Mouse (Mus musculus) MN1 (cell line): ENCODE results near the gene Lrig1.

Experiments
- DNase-seq: peaks from one replicate; pipeline ENCODE4 v3.0.0-alpha.2; 2016; ENCODE audit warnings: low spot score

Gene Lrig1

DNA sequence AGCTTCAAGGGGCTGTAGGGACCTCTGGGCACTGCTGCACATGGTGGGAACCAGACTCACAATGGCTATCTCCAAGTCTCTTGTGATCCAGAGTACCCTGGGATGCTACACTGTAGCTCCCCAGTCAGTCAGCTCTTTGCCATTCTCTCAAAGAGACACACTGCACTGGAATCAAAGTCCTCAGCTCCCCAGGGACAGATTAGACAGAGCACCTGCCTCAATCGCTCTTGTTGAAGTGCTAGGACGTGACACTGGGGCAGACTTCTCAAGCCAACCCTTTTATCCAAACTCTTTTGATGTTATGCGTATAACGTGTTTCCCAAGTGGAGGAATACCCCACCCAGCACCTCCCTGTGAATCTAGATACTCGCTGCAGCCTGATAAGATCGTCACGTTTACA lies 23.7 kb downstream of the Lrig1 start:
- DNase-seq, result no peak

DNA sequence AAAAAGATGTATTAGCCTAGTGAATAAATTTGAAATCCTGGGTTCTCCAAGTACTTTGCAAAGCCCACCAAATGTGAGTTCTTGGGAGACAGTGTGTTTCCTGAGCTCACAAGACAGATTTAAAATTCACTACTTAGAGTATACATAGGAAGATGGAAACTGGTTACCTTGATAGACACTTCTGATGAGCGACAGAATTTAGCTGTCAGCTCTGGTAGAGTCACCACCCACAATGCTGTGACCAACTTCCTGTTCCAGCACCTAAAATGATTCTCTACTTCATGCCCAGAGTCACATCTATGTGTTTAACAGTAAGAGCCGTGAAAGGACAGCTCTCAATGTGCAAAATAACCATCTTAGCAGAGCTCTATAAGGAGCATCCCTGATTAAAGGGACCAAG lies 27.5 kb downstream of the Lrig1 start:
- DNase-seq, result no peak

- no peak for DNase-seq
These were observed 30.6 kb downstream of the Lrig1 start for GRCm38 (mm10) chr6:94669370-94669769.

DNA sequence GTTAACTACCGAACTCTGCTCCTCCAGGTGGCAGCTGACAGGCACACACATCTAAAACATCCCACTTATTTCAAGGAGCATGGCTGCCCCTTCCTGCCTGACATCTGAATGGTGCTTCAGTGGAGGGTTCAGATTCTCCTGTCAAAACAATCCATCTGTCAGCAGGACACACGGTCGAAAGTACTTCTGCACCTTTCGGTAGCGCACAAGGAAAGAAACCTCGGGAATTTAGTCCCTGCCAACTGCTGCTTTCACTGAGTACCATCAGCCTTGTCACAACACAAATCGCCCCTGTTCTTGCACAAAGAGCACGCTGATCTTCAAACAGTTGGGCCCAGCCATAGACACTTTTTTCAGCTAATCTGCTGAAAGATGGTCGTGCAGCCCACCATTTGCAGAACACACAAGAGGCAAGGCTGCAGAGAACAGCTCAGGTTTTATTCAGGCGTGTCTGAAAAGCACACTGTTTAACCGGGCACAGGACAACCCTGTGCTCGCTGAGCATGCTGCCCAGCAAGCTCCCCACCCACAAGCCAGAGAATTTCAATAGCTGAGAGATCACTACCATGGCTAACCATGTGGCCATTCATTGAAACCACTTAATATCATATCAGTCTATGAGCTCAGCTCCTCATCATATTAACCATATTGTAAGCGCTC lies 31.6 kb downstream of the Lrig1 start:
- DNase-seq, result no peak

GRCm38 (mm10) chr6:94667131-94667530 lies 32.8 kb downstream of the Lrig1 start:
- DNase-seq, result no peak

DNA sequence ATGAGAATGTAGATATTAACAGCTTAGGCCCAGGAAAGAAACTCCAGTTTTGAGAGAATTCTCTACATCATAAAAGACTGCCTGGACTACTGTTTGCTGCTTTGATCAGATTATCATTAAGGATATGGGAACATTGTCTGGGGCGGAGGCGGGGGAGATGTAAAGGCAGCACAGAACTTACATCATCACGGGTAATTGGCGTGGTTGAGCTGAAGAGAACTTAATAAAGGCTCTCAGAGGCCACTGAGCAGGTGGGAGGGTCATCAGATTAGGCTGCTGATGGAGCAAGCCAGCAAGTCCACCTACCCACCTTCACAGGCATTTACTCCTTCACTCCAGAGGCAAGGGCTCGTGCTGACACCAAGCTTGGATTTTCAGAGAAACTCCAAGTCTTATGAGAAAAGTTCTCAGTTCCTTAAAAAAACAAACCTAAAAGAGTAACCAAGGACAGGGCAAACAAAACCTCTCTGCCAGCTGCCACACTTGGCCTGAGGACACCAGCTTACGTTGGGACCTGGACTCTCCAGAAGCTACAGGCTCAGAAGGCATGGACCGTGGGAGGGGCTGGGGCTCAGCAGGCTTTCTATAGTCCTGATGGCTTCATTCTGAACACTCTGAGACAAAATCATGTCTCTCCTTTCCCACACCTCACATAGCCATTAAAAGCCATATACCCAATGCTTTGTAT lies 33.4 kb downstream of the Lrig1 start:
- DNase-seq, result peak; percentile 23

DNA sequence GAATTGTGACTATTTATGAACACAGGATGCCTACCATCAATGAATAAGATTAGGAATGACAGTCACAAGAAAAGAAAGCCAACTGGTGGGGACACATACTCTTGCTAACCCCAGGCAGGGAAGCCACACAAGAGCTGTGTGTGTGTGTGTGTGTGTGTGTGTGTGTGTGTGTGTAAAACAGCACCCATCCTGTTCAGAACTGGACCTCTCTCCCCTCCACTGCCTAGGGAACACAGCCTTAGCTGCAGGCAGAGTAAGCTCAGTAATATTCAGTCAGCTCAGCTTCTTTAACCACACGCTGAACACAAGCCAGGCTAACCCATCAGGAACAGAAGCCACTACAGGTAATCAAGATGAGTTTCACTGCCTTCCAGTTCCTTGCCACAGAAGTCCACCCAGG lies 34.3 kb downstream of the Lrig1 start:
- DNase-seq, result peak; percentile 32

DNA sequence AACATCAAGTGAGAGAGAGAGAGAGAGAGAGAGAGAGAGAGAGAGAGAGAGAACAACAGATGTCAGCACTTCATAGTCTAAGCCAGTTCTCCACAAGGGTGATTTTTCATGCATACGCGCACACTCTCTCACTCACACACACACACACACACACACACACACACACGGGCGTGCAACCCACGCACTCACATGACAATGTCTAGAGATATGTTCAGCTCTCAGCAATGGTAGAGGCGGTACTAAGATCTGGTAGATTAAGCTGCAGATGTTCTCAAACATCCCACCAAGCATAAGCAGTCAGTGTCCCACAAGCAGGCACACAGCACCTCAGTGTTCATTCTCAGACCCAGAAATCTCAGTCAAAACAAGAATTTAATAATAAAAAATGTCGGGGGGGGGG lies 34.7 kb downstream of the Lrig1 start:
- DNase-seq, result peak; percentile 28

DNA sequence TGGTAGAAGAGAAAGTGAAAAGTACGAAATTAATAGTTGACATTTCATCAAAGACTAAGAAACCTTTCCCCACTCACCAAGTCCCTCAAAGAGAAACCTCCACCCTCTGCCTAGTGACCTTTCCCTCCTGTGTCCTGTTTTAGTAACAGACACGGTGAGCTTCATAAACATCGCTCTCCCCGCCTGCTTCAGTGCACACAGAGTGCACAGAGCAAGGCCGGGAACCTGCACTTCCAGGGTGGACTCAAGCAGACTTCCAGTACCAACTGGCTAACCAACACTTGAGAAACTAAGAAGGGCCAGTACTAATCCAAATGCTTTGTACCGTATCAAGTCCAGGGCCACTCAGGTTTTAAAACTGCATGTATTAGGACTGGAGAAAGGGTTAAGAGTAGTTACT lies 36.0 kb downstream of the Lrig1 start:
- no peak for DNase-seq

DNA sequence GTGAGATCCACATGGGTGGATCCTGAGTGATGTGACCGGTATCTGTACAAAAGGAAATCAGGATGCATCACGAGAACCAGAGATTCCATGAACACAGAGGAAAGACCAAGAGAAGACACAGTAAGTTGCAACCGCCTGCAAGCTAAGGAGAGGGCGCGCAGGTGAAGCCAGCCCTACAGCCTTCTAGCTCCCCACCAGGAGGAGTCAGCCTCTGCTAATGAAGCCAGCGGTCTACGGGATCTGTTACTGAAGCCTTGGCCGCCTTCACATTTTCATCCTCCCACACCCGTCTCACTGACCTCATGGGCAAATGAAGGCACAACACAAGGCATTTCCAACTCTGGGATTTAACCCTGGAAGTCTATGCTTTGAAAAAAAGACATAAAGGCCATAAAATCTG lies 38.0 kb downstream of the Lrig1 start:
- DNase-seq, result no peak

- DNase-seq, result no peak
These were observed 38.6 kb downstream of the Lrig1 start for GRCm38 (mm10) chr6:94661321-94661720.

DNA sequence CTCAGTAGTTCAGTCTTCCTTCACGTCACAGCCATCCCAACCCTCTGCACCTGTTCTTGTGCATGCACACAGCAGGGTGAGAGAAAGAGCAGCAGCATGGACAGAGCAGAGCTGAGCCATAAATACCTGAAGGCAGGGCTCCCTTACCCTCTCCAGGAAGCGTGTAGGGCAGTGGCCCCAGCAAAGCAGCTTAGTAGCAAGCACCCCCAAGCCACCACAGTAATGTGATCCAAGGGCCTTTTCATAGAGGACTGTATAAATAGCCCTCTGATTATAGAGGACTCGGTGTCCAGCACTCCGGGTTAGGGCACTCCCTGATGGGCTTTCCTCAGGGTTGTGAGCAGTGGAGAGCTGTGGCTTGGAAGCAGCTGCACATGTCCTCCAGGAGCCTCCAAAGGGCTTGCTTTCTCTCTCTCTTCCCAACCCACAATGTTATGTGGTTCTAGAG lies 40.0 kb downstream of the Lrig1 start:
- no peak for DNase-seq

DNA sequence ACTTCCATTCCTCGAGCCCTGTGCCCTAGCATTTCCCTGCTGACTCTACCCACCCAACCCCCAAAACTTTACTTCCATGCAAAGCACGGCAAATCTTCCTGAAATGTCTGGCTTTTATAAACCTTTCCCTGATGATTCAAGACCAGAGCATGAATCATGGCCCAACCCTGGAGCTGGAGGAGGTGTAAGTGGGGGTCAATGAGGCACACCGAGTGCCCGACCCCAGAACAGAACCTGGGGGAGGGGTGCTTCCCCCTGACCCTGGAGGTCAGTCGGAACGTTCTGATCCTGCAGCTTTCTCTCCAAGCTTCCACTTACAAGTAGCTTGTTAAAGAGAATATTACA lies 41.9 kb downstream of the Lrig1 start:
- DNase-seq, result no peak

GRCm38 (mm10) chr6:94657204-94658135 lies 42.5 kb downstream of the Lrig1 start:
- DNase-seq, result no peak

DNA sequence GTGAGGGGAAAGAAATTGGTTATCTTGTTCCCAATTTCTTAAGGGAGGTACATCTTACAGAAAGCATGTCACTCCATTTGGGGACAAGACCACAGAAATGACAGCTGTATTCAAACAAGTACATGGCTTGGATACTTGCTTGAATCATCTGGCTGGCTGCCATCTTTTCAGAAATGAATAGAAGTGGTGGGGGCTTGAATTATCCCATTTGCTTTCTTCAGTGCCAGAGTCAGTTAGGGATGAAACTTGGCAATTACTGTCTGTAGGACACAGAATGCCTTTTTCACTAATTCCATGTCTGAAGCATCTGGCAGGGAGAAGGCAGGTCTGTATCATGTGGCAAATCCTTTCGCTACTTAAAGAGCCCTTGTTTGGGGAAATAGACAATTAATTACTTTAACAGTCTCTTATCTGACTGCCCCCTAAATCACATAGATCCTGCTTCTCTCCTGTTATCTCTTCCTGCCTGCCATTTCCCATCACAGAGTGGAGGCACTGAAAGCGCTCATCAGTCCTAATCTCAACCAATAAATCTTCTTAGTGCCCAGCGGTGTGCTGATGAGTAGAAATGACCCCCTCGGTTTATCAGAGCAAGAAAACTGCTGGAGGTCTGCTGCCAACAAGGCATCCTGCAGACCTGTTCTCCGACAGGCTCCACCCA lies 44.0 kb downstream of the Lrig1 start:
- DNase-seq, result peak; percentile 76

DNA sequence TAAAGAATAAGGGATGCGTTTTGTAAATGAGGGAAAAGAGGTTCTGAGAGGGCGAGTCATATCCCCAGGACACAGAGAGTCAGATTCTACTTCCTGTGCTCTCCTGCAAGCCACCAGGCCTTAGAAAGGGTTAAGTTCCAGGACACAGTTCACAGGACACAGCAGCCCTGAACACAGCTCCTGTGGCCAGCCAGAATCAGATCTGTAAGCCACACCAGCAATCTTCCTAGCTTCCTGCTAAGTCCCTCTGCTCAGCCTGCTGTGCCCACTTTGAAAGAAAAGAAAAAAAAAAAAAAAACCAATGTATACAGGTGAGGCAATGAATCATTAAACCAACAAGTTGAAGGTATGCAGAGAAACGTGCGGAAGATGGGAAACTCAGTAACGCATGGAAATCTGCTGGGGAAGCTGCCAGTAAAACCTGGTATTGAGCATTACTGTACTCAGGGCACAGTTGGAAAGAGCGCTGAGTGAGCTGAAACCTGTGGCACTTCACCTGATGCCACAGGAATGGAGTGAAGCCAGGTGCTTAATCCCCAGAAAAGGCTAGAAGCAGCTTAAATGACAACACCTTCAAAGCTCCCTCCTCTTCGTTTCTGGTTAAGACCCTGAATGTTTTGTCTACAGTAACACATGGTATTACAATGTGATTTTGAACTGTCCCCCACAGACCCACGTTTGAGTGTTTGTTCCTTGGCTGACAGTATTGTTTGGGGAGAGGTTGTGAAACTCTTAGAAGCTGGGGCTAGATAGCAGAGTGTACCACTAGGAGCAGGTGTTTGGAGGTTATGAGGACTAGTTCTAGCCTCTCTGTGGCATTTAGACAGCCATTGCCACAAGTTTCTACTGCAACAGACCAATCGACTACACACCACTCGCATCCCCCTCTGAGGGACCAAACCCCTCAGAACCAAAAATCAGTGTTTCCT lies 46.3 kb downstream of the Lrig1 start:
- no peak for DNase-seq

DNA sequence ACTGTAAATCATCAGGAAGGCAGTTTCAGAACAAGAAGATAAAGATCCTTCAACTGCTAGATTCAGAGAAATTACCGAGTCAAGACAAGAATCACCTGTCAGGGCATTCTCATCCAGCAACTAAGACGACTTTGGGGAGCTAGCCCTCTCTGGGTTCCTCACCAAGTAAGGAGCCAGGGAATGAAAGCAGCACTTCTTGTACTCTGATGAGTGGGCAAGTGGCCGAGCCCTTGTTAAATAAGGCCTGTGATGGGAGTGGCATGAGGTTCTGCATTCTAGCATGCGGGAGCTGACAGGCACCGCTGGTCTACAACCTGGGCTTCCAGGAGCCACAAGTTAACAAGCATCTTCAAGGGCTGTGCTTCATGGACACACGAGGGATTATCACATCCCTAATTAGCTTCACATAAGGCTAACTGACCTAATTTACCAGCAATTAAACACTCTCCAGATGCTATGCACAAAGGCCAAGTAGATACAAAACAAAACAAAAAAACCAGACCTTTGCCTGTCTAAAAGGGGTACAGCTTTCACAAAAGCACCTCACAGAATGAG lies 47.2 kb downstream of the Lrig1 start:
- peak; percentile 37 for DNase-seq

DNA sequence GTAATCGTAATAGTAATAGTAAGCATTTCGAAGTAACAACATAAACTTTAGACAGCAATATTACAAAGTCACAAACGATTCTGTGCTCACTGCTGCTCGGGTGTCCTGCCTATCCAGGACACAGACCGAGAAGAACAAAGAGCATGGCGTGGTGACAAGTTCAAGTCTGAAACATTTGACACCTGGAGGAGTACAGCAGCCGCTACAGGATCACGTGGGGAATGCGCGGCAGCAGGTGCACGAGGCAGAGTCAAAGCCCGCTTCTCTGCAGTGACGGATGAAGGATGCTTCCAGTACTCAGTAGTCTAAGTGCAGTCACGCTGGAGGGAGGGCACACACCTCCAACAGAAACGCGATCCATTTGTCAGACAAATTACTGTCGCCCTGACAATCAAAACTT lies 48.4 kb downstream of the Lrig1 start:
- no peak for DNase-seq

DNA sequence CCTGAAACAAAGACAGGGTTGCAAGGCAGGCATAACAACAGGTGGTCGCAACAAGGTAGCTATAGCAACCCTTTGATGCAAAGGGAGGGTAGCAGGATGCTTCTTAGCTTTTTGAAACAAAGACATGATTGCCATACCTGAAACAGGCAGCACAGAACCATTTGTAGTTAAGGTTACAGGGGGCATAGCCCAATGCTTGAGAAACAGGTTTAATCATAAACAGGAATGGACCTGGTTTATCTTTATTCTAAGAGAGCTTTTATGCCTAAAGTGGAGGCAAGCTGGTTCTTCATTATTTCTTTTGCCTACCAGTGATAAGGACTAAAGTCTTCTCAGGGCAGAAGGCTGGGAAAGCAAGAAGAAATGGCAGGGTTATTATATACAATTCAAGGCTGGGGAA lies 50.3 kb downstream of the Lrig1 start:
- no peak for DNase-seq

DNA sequence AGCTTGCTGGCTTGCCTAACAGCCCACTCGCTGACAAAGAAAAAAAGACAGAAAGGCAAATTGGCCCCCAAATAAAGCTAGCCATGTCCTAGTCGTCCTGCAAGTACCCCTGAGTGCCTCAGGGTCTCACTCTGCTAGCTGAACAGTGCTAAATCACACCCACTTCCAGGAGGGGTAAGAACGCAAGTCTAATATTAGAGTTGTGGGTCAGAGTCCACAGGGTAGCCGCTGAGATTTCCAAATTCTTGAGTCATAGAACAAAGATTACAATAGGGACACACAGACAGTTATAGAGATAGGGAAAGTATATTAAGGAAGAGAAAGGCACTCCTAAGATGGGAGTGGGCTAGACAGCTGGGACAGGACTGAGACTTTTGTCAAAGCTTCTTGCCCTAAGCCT lies 51.5 kb downstream of the Lrig1 start:
- no peak for DNase-seq
